Mouse (Mus musculus): ENCODE data around the gene Alk. TPM values are rescaled to one million over a fixed set of nuclear protein-coding genes. Genes with fewer than 3 reads are reported as not detected.

Gene Alk
- total RNA-seq, 2 experiments from 2014 or later, result not detected

GRCm38 (mm10) chr17:72268529-72268928 is 335.9 kb downstream of the Alk start:
- Histone ChIP-seq H3K4me3 (no peak overlapping the region), H3K27ac (no peak overlapping the region)
- no peak for DNase-seq
- no peak for TF ChIP-seq CTCF (IDR thresholded peaks at IDR 0.05)
- intact Hi-C loops (cut with DNase I), result no loop called here

DNA sequence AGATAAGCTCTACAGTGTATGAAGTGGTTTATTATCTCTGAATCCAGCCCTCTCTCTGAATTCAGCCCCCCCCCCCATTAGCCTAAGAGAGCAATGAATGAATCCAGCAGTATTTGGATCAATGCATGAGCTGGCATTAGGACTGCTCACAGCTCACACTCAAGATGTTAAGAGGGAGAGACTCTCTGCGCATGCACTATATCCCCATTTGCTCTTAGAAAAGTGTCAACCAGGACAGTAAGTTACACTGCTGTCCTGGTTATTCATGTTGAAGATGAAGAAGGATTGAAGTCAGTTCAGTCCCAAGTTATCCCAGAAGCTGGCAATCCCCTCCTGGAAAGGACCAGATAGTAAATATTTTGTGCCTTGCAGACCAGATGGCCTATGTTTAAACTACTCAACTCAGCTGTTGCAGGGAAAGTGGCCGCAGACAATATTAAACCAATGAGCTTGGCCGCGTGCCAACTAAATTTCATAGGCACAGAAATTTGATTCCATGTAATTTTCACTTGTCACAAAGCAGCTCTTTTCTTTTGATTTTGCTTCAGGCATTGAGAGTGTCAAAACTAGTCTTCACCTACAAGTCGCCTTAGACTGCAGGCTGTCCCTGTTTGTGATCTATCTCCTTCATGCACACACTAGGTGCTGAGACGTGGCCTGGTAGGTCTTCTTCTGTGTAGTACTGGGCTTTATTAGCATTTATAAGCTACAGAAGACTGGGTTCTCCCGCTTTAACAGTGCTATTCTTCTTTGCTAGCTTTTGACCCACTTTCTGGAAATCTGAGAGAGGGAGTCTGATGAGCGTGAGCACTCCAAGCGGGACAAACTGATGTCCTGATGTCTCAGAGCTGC is 339.0 kb downstream of the Alk start:
- H3K27ac ChIP-seq, result no peak overlapping the region

GRCm38 (mm10) chr17:72253411-72253810 is 351.0 kb downstream of the Alk start:
- DNase-seq, result no peak
- intact Hi-C loops (cut with DNase I), result no loop called here
- H3K4me3 ChIP-seq, result no peak overlapping the region
- H3K27ac ChIP-seq, result no peak overlapping the region
- no peak for TF ChIP-seq CTCF (IDR thresholded peaks at IDR 0.05)

More for the DNA sequence above, 339.0 kb downstream of the Alk start:
- TF ChIP-seq CTCF (IDR thresholded peaks at IDR 0.05), result no peak
- H3K4me3 ChIP-seq, result no peak overlapping the region
- intact Hi-C loops (cut with DNase I), result no loop called here
- DNase-seq, result no peak

DNA sequence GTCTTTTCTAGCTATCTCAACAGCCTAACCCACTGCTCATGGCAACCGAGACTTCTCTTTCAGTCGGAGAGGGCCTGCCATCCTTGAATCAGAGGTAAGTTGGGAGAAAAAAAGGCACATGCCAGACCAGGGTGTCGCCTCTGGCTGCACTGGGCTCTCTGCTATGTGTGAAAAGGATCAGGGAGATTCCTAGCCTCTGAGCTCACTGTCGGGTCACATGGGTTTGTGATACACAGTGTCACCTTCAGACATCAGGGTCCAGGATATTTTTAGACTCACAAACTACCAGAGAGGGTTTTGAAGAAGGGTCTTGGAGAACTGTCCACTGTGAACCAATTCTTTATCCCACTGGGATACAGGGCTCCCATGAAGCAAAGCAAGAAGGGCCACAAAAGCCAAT is 352.9 kb downstream of the Alk start:
- Histone ChIP-seq H3K27ac (no peak overlapping the region), H3K4me3 (no peak overlapping the region)
- intact Hi-C loops (cut with DNase I), result no loop called here
- no peak for DNase-seq
- no peak for TF ChIP-seq CTCF (IDR thresholded peaks at IDR 0.05)

GRCm38 (mm10) chr17:72250482-72251405 is 353.7 kb downstream of the Alk start:
- DNase-seq, result no peak
- intact Hi-C loops (cut with DNase I), result no loop called here
- TF ChIP-seq CTCF (IDR thresholded peaks at IDR 0.05), result no peak
- no peak overlapping the region for H3K27ac ChIP-seq
- no peak overlapping the region for H3K4me3 ChIP-seq

DNA sequence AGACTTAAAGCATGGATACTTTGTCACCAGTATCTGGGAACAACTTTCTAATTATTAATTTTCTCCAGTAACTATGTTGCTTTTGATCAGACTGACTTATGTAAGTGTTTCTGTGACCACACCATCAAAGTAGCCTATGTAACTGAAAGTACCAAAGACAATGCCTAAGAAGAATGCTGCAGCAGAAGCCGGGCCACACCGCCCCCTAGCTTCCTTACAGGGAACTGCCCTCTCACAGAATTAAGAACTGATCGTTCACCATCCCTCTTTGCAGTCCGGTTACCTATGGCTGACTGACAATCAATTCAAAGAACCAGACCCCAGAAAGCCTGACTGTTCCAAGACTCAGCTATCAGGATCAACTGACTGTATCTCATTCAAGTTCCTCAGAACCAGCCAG is 362.4 kb downstream of the Alk start:
- H3K4me3 ChIP-seq, result no peak overlapping the region
- TF ChIP-seq CTCF (IDR thresholded peaks at IDR 0.05), result peak; percentile 92
- peak; percentile 34 for DNase-seq
- intact Hi-C loops (cut with DNase I), result loop anchor here (2.0 to 10.0 kb wide), 2 partner anchors 277 to 577 kb away; no protein-coding TSS in a partner anchor
- no peak overlapping the region for H3K27ac ChIP-seq

GRCm38 (mm10) chr17:72237315-72237714 is 367.1 kb downstream of the Alk start:
- Histone ChIP-seq H3K27ac (no peak overlapping the region), H3K4me3 (no peak overlapping the region)
- TF ChIP-seq CTCF (IDR thresholded peaks at IDR 0.05), result no peak
- intact Hi-C loops (cut with DNase I), result no loop called here
- peak; percentile 24 for DNase-seq

DNA sequence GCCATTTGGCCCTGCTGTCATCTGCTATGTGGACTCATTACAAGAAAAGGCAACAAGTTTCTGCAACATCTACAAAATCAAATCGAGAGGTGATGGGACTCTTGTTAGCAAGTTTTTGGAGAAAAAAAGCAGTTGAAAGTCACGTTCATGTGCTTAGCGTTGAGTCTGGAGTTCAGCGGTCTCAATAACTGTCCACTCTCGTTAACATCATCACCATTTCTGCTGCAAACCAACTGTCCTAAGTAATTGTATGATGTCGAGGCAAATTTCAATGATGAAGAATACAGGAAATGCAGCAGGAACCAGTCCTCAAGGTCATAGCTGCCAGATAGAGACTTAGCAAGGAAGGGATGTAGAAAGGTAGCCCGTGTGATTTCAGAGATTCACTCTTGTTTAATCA is 373.5 kb downstream of the Alk start:
- intact Hi-C loops (cut with DNase I), result no loop called here
- Histone ChIP-seq H3K4me3 (no peak overlapping the region), H3K27ac (no peak overlapping the region)
- no peak for DNase-seq
- TF ChIP-seq CTCF (IDR thresholded peaks at IDR 0.05), result no peak

- DNase-seq, result no peak
- intact Hi-C loops (cut with DNase I), result no loop called here
- TF ChIP-seq CTCF (IDR thresholded peaks at IDR 0.05), result no peak
Measured at GRCm38 (mm10) chr17:72218816-72219215, 385.6 kb downstream of the Alk start.

GRCm38 (mm10) chr17:72197576-72197975 is 406.9 kb downstream of the Alk start:
- Histone ChIP-seq H3K27ac (no peak overlapping the region), H3K4me3 (no peak overlapping the region)
- no peak for TF ChIP-seq CTCF (IDR thresholded peaks at IDR 0.05)
- intact Hi-C loops (cut with DNase I), result no loop called here
- DNase-seq, result no peak

More at GRCm38 (mm10) chr17:72218816-72219215, 385.6 kb downstream of the Alk start:
- H3K27ac ChIP-seq, result no peak overlapping the region
- H3K4me3 ChIP-seq, result no peak overlapping the region

DNA sequence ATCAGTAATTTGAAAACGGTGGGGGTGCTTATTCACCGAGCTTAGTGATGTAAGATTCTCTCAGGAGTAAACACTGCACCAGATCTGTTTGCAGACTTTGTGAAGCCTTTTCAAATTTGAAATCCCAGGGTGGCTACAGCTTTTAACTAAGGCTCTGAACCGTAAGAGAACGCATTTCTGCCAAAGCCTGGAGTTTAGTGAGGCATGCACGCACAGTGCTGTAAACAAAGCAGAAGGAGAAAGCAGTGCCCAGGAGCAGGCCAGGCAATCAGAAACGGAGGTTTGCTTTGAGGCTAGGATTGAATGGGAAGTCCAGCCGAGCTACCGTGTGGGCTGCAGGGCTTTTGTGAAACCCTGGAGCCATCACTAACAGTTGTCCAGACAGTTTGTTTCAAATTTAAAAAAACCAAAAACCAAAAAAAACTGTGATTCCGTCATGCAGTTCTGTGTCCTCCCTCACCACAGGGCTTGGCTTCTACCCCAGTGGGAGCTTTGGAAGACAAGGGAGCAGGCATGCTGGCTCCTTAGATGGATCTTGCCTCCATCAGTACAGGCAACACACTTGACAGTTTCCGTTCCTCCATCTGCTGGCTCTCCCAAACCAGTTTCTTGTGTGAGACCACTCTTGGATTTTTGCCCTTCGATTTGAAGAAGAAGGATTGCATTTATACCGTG is 409.3 kb downstream of the Alk start:
- Histone ChIP-seq H3K27ac (no peak overlapping the region), H3K4me3 (no peak overlapping the region)
- intact Hi-C loops (cut with DNase I), result no loop called here
- no peak for TF ChIP-seq CTCF (IDR thresholded peaks at IDR 0.05)
- DNase-seq, result no peak

DNA sequence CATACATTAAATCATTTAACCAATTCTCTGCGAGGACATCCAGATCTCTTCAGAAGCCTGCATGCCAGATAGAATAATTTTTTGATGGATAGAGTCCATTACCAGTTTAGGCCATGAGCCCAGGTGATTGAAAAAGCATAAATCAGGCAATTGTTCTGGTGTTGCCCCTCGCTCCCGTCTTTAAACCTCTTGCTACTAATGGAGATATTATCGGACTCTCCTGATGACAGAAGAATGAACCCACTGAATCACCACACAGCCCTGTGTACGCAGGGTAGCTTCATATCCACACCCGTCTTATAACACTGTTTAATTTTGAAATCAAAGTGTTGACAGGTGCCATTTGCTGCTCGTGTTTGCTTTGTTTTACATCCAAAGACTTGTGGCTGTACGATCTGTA is 413.9 kb downstream of the Alk start:
- intact Hi-C loops (cut with DNase I), result no loop called here
- Histone ChIP-seq H3K27ac (no peak overlapping the region), H3K4me3 (no peak overlapping the region)
- TF ChIP-seq CTCF (IDR thresholded peaks at IDR 0.05), result no peak
- DNase-seq, result no peak

All from gastrocnemius, adult 2 months (tissue).